Mouse (Mus musculus) kidney, embryonic 14.5 days (tissue): ENCODE measurements around the gene Srsf3. TPM values are rescaled to one million over a fixed set of nuclear protein-coding genes. Genes with fewer than 3 reads are reported as not detected.
A peak's percentile ranks its signal among the peaks of the same experiment; 100 is the strongest.
"Not testable (repeated sequence)": the region's sequence is repeated elsewhere in the genome, so short reads cannot be mapped to it uniquely, and the experiment has no call there.

Experiments
- ATAC-seq: fragments of 200-750 bp; cut with Nextera tagmentation; 2 replicates; pipeline ENCODE4 v1.8.0; 2017; ENCODE audit warnings: moderate number of reproducible peaks, mild to moderate bottlenecking, moderate TSS enrichment, moderate library complexity; ENCODE audit not compliant: low FRiP score, low TSS enrichment
- H3K27ac ChIP-seq: fragments of 300-500 bp; sonication (generic); 2 replicates; pipeline ENCODE4 v1.5.1; 2014; ENCODE audit warnings: low read depth, mild to moderate bottlenecking, low read length, moderate library complexity, mixed read lengths
- H3K27me3 ChIP-seq: fragments of 300-500 bp; sonication (generic); 2 replicates; pipeline ENCODE4 v1.6.1; 2014; ENCODE audit warnings: mild to moderate bottlenecking, low read length; ENCODE audit not compliant: control insufficient read depth, insufficient read depth
- H3K36me3 ChIP-seq: fragments of 300-500 bp; sonication (generic); 2 replicates; pipeline ENCODE4 v1.6.1; 2014; ENCODE audit warnings: low read length, mixed read lengths; ENCODE audit not compliant: control insufficient read depth, insufficient read depth
- H3K4me1 ChIP-seq: fragments of 300-500 bp; sonication (generic); 2 replicates; pipeline ENCODE4 v1.6.1; 2014; ENCODE audit warnings: low read length, mixed read lengths; ENCODE audit not compliant: control insufficient read depth, insufficient read depth
- H3K4me2 ChIP-seq: fragments of 300-500 bp; sonication (generic); replicated peaks from 2 replicates; pipeline ENCODE4 v1.6.1; 2014; ENCODE audit warnings: low read depth, mild to moderate bottlenecking, low read length
- H3K4me3 ChIP-seq: fragments of 300-500 bp; sonication (generic); 2 replicates; pipeline ENCODE4 v1.5.1; 2014; ENCODE audit warnings: mild to moderate bottlenecking, low read length
- H3K9ac ChIP-seq: fragments of 300-500 bp; sonication (generic); 2 replicates; pipeline ENCODE4 v1.6.1; 2014; ENCODE audit warnings: low read depth, mild to moderate bottlenecking, low read length, moderate library complexity
- H3K9me3 ChIP-seq: fragments of 300-500 bp; sonication (generic); 2 replicates; pipeline ENCODE4 v1.6.1; 2016; ENCODE audit warnings: low read length; ENCODE audit not compliant: control insufficient read depth
- WGBS: fragments of 180-500 bp; shearing (Covaris S2); extraction: QIAGEN DNeasy Blood & Tissue Kit; methylation state at CpG from one replicate; pipeline ENCODE4 v1.1.7; 2014; 5-methylcytosine and 5-hydroxymethylcytosine counted together
- polyA plus RNA-seq: library from polyadenylated mRNA; unstranded; fragments of >200 nt; fragmentation: Nextera tagmentation; extraction: Ambion mirVana; gene quantifications from 2 replicates; pipeline ENCODE4 v1.2.1, GENCODE M21; 2014

Gene Srsf3
- polyA plus RNA-seq, 1 experiment from 2014 or later: 691 TPM

GRCm38 (mm10) chr17:29063121-29063987, 30.9 kb downstream of the Srsf3 start:
- peaks cover 8% of the 10 kb centered on the region for H3K4me1 ChIP-seq
- H3K27me3 ChIP-seq: no peaks in the 10 kb centered on the region
- ATAC-seq: no peak
- no peak overlapping the region for H3K27ac ChIP-seq
- H3K4me3 ChIP-seq: no peak overlapping the region
- H3K9ac ChIP-seq: no peak overlapping the region
- no peak overlapping the region for H3K4me2 ChIP-seq
- H3K36me3 ChIP-seq: no peaks in the 10 kb centered on the region
- 57% methylated on average over 8 of the region's 8 CpGs for WGBS
- no peaks in the 10 kb centered on the region for H3K9me3 ChIP-seq

GRCm38 (mm10) chr17:29063988-29064285, 31.5 kb downstream of the Srsf3 start:
- Histone ChIP-seq H3K4me1 (peaks cover 11% of the 10 kb centered on the region), H3K27me3 (no peaks in the 10 kb centered on the region), H3K4me3 (no peak overlapping the region), H3K36me3 (no peaks in the 10 kb centered on the region), H3K4me2 (no peak overlapping the region), H3K9me3 (no peaks in the 10 kb centered on the region), H3K9ac (no peak overlapping the region), H3K27ac (no peak overlapping the region)
- 69% methylated on average over 2 of the region's 2 CpGs for WGBS
- no peak for ATAC-seq

GRCm38 (mm10) chr17:29065245-29065940, 33.0 kb downstream of the Srsf3 start:
- Histone ChIP-seq H3K4me1 (peaks cover 21% of the 10 kb centered on the region), H3K36me3 (no peaks in the 10 kb centered on the region), H3K4me2 (no peak overlapping the region), H3K27ac (no peak overlapping the region), H3K9ac (no peak overlapping the region), H3K27me3 (no peaks in the 10 kb centered on the region), H3K4me3 (no peak overlapping the region), H3K9me3 (no peaks in the 10 kb centered on the region)
- ATAC-seq: no peak
- 88% methylated on average over 21 of the region's 21 CpGs for WGBS

- no peaks in the 10 kb centered on the region for H3K36me3 ChIP-seq
- no peak overlapping the region for H3K4me3 ChIP-seq
- no peak for ATAC-seq
- 92% methylated on average over 3 of the region's 3 CpGs for WGBS
- no peak overlapping the region for H3K4me2 ChIP-seq
- H3K27me3 ChIP-seq: no peaks in the 10 kb centered on the region
- no peak overlapping the region for H3K9ac ChIP-seq
- H3K4me1 ChIP-seq: peaks cover 24% of the 10 kb centered on the region
- no peak overlapping the region for H3K27ac ChIP-seq
- no peaks in the 10 kb centered on the region for H3K9me3 ChIP-seq
Observed at GRCm38 (mm10) chr17:29065971-29066370, 33.5 kb downstream of the Srsf3 start.

GRCm38 (mm10) chr17:29067416-29067815, 35.0 kb downstream of the Srsf3 start:
- H3K27me3 ChIP-seq, H3K9ac ChIP-seq, H3K4me3 ChIP-seq, H3K27ac ChIP-seq, ATAC-seq, H3K4me2 ChIP-seq, H3K9me3 ChIP-seq, H3K36me3 ChIP-seq: not testable (repeated sequence)
- H3K4me1 ChIP-seq: peaks cover 30% of the 10 kb centered on the region
- 87% methylated on average over 3 of the region's 3 CpGs for WGBS

- Histone ChIP-seq H3K4me2 (no peak overlapping the region), H3K36me3 (no peaks in the 10 kb centered on the region), H3K4me3 (no peak overlapping the region), H3K9me3 (no peaks in the 10 kb centered on the region), H3K27ac (no peak overlapping the region), H3K4me1 (peaks cover 30% of the 10 kb centered on the region), H3K27me3 (no peaks in the 10 kb centered on the region), H3K9ac (no peak overlapping the region)
- no peak for ATAC-seq
- WGBS: 69% methylated on average over 5 of the region's 5 CpGs
Observed at GRCm38 (mm10) chr17:29067847-29068246, 35.4 kb downstream of the Srsf3 start.

- Histone ChIP-seq H3K9me3 (no peaks in the 10 kb centered on the region), H3K4me3 (no peak overlapping the region), H3K27ac (peak overlapping the region; percentile 3; the same call in 1 of the 2 replicates), H3K27me3 (no peaks in the 10 kb centered on the region), H3K4me2 (no peak overlapping the region), H3K9ac (no peak overlapping the region), H3K4me1 (peaks cover 35% of the 10 kb centered on the region), H3K36me3 (no peaks in the 10 kb centered on the region)
- WGBS: 28% methylated on average over 10 of the region's 10 CpGs
- ATAC-seq: peak; percentile 73
Observed at GRCm38 (mm10) chr17:29069063-29069462, 36.6 kb downstream of the Srsf3 start.

GRCm38 (mm10) chr17:29071820-29072219, 39.4 kb downstream of the Srsf3 start:
- no peaks in the 10 kb centered on the region for H3K27me3 ChIP-seq
- H3K36me3 ChIP-seq: no peaks in the 10 kb centered on the region
- no peak overlapping the region for H3K9ac ChIP-seq
- H3K4me3 ChIP-seq: no peak overlapping the region
- no peaks in the 10 kb centered on the region for H3K9me3 ChIP-seq
- WGBS: 44% methylated on average over 5 of the region's 5 CpGs
- H3K4me1 ChIP-seq: peaks cover 35% of the 10 kb centered on the region
- ATAC-seq: peak; percentile 24
- no peak overlapping the region for H3K27ac ChIP-seq
- no peak overlapping the region for H3K4me2 ChIP-seq

GRCm38 (mm10) chr17:29072701-29073307, 40.4 kb downstream of the Srsf3 start:
- H3K27ac ChIP-seq: no peak overlapping the region
- H3K27me3 ChIP-seq: no peaks in the 10 kb centered on the region
- H3K4me1 ChIP-seq: peaks cover 35% of the 10 kb centered on the region
- H3K9ac ChIP-seq: no peak overlapping the region
- no peak for ATAC-seq
- 12% methylated on average over 11 of the region's 11 CpGs for WGBS
- no peak overlapping the region for H3K4me2 ChIP-seq
- no peaks in the 10 kb centered on the region for H3K9me3 ChIP-seq
- no peak overlapping the region for H3K4me3 ChIP-seq
- no peaks in the 10 kb centered on the region for H3K36me3 ChIP-seq
